Mouse (Mus musculus): Measurements from ENCODE around the gene Rps10. TPM values are rescaled to one million over a fixed set of nuclear protein-coding genes. Genes with fewer than 3 reads are reported as not detected.

Gene Rps10
- total and polyA plus RNA-seq, 2 experiments from 2014 or later = 461 to 1,717 TPM

DNA sequence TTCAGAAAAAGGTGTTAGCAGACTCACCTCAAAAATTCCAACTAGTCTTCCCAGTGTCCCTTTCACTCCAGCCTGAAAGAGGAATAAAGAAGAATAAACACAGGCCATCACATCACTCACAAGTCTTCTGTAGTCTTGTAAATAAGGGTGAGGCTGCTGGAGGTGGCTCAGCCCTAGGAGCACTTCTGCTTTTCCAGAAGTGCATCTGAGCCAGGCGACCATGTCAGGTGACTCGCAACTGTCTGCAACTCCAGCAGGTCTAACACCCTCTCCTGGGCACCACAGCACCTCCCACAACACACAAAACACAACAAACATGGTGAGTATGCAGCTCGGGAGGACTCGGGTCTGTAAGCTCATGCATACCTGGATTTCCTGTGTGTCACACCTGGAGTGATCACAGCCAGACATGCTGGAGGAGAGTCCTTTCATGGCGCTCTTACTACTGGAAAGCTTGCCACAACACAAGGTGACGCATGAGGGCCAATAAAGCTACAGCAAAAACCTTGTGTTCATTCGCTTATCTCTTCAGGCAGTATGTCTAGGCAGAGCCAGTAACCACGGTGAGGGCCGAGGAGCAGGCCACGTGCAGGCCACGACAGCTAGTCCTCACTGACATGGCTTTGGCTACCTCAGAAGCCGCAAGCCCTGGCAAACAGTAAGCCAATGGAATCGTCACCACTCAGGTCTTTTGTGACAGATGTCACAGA lies 53.1 kb downstream of the Rps10 start:
- no peak for TF ChIP-seq CTCF (IDR thresholded peaks at IDR 0.05)
- H3K4me2 ChIP-seq (ENCODE audit: low read depth, low read length, poor library complexity, severe bottlenecking) = no peak overlapping the region
- DNase-seq (ENCODE audit: low spot score) = no peak
- no peak overlapping the region for H3K27ac ChIP-seq (ENCODE audit: low read depth, low read length)
- H3K4me1 ChIP-seq (ENCODE audit: insufficient read depth, low read length) = no peaks in the 10 kb centered on the region
- H3K36me3 ChIP-seq (ENCODE audit: insufficient read depth, low read length) = peaks cover 43% of the 10 kb centered on the region
- no peak for ATAC-seq (ENCODE audit: low FRiP score)
- no peaks in the 10 kb centered on the region for H3K9me3 ChIP-seq (ENCODE audit: low read length)
- WGBS = 90% methylated on average over 13 of the region's 13 CpGs
- no peaks in the 10 kb centered on the region for H3K27me3 ChIP-seq (ENCODE audit: insufficient read depth, low read length)
- H3K4me3 ChIP-seq (ENCODE audit: low read depth, low read length) = no peak overlapping the region
- no peak overlapping the region for H3K9ac ChIP-seq (replicated peaks; ENCODE audit: low read length, poor library complexity, severe bottlenecking)

Other genes with a start within 250 kb of the Rps10 start
- gene Grm4, start 115.3 kb downstream of the Rps10 start, total RNA-seq (2014; rRNA removed) = 37.6 and 54.0 TPM in 2 replicates
- 11.1 and 12.5 TPM in 2 replicates for gene Grm4, start 115.3 kb downstream of the Rps10 start, polyA plus RNA-seq (2015; fragmentation: Nextera tagmentation; extraction: Ambion mirVana)
- 135 and 138 TPM in 2 replicates for gene Hmga1, start 80.2 kb downstream of the Rps10 start, total RNA-seq (2014; rRNA removed)
- 144 and 154 TPM in 2 replicates for gene Hmga1, start 80.2 kb downstream of the Rps10 start, polyA plus RNA-seq (2015; fragmentation: Nextera tagmentation; extraction: Ambion mirVana)
- gene AI413582, start 70.9 kb downstream of the Rps10 start, total RNA-seq (2014; rRNA removed) = 70.2 and 80.2 TPM in 2 replicates
- gene AI413582, start 70.9 kb downstream of the Rps10 start, polyA plus RNA-seq (2015; fragmentation: Nextera tagmentation; extraction: Ambion mirVana) = 88.8 and 113 TPM in 2 replicates
- gene Nudt3, start 13.2 kb downstream of the Rps10 start, total RNA-seq (2014; rRNA removed) = 280 and 286 TPM in 2 replicates
- gene Nudt3, start 13.2 kb downstream of the Rps10 start, polyA plus RNA-seq (2015; fragmentation: Nextera tagmentation; extraction: Ambion mirVana) = 203 and 211 TPM in 2 replicates
- not detected in 2 replicates for gene RPS10-NUDT3, start 1.4 kb downstream of the Rps10 start, total RNA-seq (2014; rRNA removed)
- not detected in 2 replicates for gene RPS10-NUDT3, start 1.4 kb downstream of the Rps10 start, polyA plus RNA-seq (2015; fragmentation: Nextera tagmentation; extraction: Ambion mirVana)
- gene Pacsin1, start 18.8 kb upstream of the Rps10 start, total RNA-seq (2014; rRNA removed) = 47.0 and 50.3 TPM in 2 replicates
- gene Pacsin1, start 18.8 kb upstream of the Rps10 start, polyA plus RNA-seq (2015; fragmentation: Nextera tagmentation; extraction: Ambion mirVana) = 85.2 and 87.6 TPM in 2 replicates
- 3.7 and 4.0 TPM in 2 replicates for gene Spdef, start 92.3 kb upstream of the Rps10 start, total RNA-seq (2014; rRNA removed)
- 3.9 and 4.7 TPM in 2 replicates for gene Spdef, start 92.3 kb upstream of the Rps10 start, polyA plus RNA-seq (2015; fragmentation: Nextera tagmentation; extraction: Ambion mirVana)
- gene D17Wsu92e, start 184.0 kb upstream of the Rps10 start, total RNA-seq (2014; rRNA removed) = 72.8 and 73.8 TPM in 2 replicates
- 8.3 and 8.7 TPM in 2 replicates for gene D17Wsu92e, start 184.0 kb upstream of the Rps10 start, polyA plus RNA-seq (2015; fragmentation: Nextera tagmentation; extraction: Ambion mirVana)
- gene Snrpc, start 201.5 kb upstream of the Rps10 start, total RNA-seq (2014; rRNA removed) = 112 and 140 TPM in 2 replicates
- 210 and 216 TPM in 2 replicates for gene Snrpc, start 201.5 kb upstream of the Rps10 start, polyA plus RNA-seq (2015; fragmentation: Nextera tagmentation; extraction: Ambion mirVana)
- 18.0 and 19.9 TPM in 2 replicates for gene Uhrf1bp1, start 219.8 kb upstream of the Rps10 start, total RNA-seq (2014; rRNA removed)
- gene Uhrf1bp1, start 219.8 kb upstream of the Rps10 start, polyA plus RNA-seq (2015; fragmentation: Nextera tagmentation; extraction: Ambion mirVana) = 3.9 and 4.5 TPM in 2 replicates

Data from midbrain, postnatal 0 days (tissue).